Mouse (Mus musculus) forebrain, embryonic 14.5 days (tissue): ENCODE measurements around the gene C7. TPM values are rescaled to one million over a fixed set of nuclear protein-coding genes. Genes with fewer than 3 reads are reported as not detected.

Source experiments
- ATAC-seq: fragments of 200-750 bp; cut with Nextera tagmentation; 2 replicates; pipeline ENCODE4 v1.8.0; 2017; ENCODE audit warnings: mild to moderate bottlenecking, moderate library complexity
- DNase-seq: peaks from one replicate; pipeline ENCODE4 v3.0.0-alpha.2; 2015; ENCODE audit warnings: low spot score
- H3K27ac ChIP-seq: fragments of 300-500 bp; sonication (generic); 2 replicates; pipeline ENCODE4 v1.5.1; 2014; ENCODE audit warnings: low read depth, mild to moderate bottlenecking, control low read depth, low read length, moderate library complexity
- H3K27me3 ChIP-seq: fragments of 300-500 bp; sonication (generic); replicated peaks from 2 replicates; pipeline ENCODE4 v1.6.1; 2014; ENCODE audit warnings: low read length, control low read depth, mixed read lengths; ENCODE audit not compliant: control insufficient read depth, insufficient read depth
- H3K36me3 ChIP-seq: fragments of 300-500 bp; sonication (generic); 2 replicates; pipeline ENCODE4 v1.6.1; 2014; ENCODE audit warnings: low read length, control low read depth; ENCODE audit not compliant: control insufficient read depth, insufficient read depth
- H3K4me1 ChIP-seq: fragments of 300-500 bp; sonication (generic); 2 replicates; pipeline ENCODE4 v1.6.1; 2014; ENCODE audit warnings: antibody characterized with exemption, low read length, control low read depth; ENCODE audit not compliant: control insufficient read depth, insufficient read depth
- H3K4me2 ChIP-seq: fragments of 300-500 bp; sonication (generic); 2 replicates; pipeline ENCODE4 v1.6.1; 2014; ENCODE audit warnings: mild to moderate bottlenecking, control low read depth, low read length
- H3K4me3 ChIP-seq: fragments of 300-500 bp; sonication (generic); 2 replicates; pipeline ENCODE4 v1.5.1; 2014; ENCODE audit warnings: low read depth, low read length, control low read depth
- H3K9ac ChIP-seq: fragments of 300-500 bp; sonication (generic); 2 replicates; pipeline ENCODE4 v1.6.1; 2014; ENCODE audit warnings: mild to moderate bottlenecking, low read length, control low read depth, moderate library complexity
- H3K9me3 ChIP-seq: fragments of 300-500 bp; sonication (generic); replicated peaks from 2 replicates; pipeline ENCODE4 v1.6.1; 2016; ENCODE audit warnings: low read length, control low read depth, mixed read lengths; ENCODE audit not compliant: control insufficient read depth
- WGBS: fragments of 180-500 bp; shearing (Covaris S2); extraction: QIAGEN DNeasy Blood & Tissue Kit; methylation state at CpG from one replicate; pipeline ENCODE4 v1.1.7; 2014; 5-methylcytosine and 5-hydroxymethylcytosine counted together
- polyA plus RNA-seq: library from polyadenylated mRNA; unstranded; fragments of >200 nt; fragmentation: Nextera tagmentation; extraction: Ambion mirVana; gene quantifications from 2 replicates; pipeline ENCODE4 v1.2.1, GENCODE M21; 2014

Gene C7
- polyA plus RNA-seq, 1 experiment from 2014 or later, result 0.10 TPM

GRCm38 (mm10) chr15:5095534-5096301 is 32.2 kb upstream of the C7 start:
- H3K27me3 ChIP-seq, result no peaks in the 10 kb centered on the region
- 90% methylated on average over 11 of the region's 11 CpGs for WGBS
- DNase-seq, result no peak
- H3K4me1 ChIP-seq, result no peaks in the 10 kb centered on the region
- no peak for ATAC-seq
- no peak overlapping the region for H3K27ac ChIP-seq
- H3K9ac ChIP-seq, result no peak overlapping the region
- no peak overlapping the region for H3K4me3 ChIP-seq
- H3K4me2 ChIP-seq, result no peak overlapping the region
- no peaks in the 10 kb centered on the region for H3K9me3 ChIP-seq
- H3K36me3 ChIP-seq, result no peaks in the 10 kb centered on the region

GRCm38 (mm10) chr15:5090131-5090530 is 26.6 kb upstream of the C7 start:
- no peak for DNase-seq
- H3K4me3 ChIP-seq, result no peak overlapping the region
- WGBS, result 97% methylated on average over 10 of the region's 10 CpGs
- H3K4me2 ChIP-seq, result no peak overlapping the region
- no peak overlapping the region for H3K9ac ChIP-seq
- no peak for ATAC-seq
- no peaks in the 10 kb centered on the region for H3K36me3 ChIP-seq
- no peaks in the 10 kb centered on the region for H3K4me1 ChIP-seq
- no peak overlapping the region for H3K27ac ChIP-seq
- H3K27me3 ChIP-seq, result no peaks in the 10 kb centered on the region
- no peaks in the 10 kb centered on the region for H3K9me3 ChIP-seq

- Histone ChIP-seq H3K27me3 (no peaks in the 10 kb centered on the region), H3K9me3 (no peaks in the 10 kb centered on the region), H3K4me1 (no peaks in the 10 kb centered on the region), H3K36me3 (no peaks in the 10 kb centered on the region), H3K4me3 (no peak overlapping the region), H3K27ac (no peak overlapping the region), H3K4me2 (no peak overlapping the region), H3K9ac (no peak overlapping the region)
- DNase-seq (no peak), ATAC-seq (no peak)
- 74% methylated on average over 7 of the region's 7 CpGs for WGBS
These were observed 25.5 kb upstream of the C7 start for GRCm38 (mm10) chr15:5088850-5089608.

- DNase-seq (peak; percentile 49), ATAC-seq (0 out of 2 replicates have a peak, but pooled peaks have one; percentile 32)
These were observed 22.6 kb upstream of the C7 start for GRCm38 (mm10) chr15:5086162-5086561.

GRCm38 (mm10) chr15:5081235-5081634 is 17.7 kb upstream of the C7 start:
- no peak overlapping the region for H3K27ac ChIP-seq
- H3K4me1 ChIP-seq, result no peaks in the 10 kb centered on the region
- 76% methylated on average over 1 of the region's 1 CpGs for WGBS
- no peaks in the 10 kb centered on the region for H3K27me3 ChIP-seq
- ATAC-seq (no peak), DNase-seq (no peak)
- H3K4me3 ChIP-seq, result no peak overlapping the region
- no peak overlapping the region for H3K4me2 ChIP-seq
- no peaks in the 10 kb centered on the region for H3K36me3 ChIP-seq
- H3K9ac ChIP-seq, result no peak overlapping the region
- no peaks in the 10 kb centered on the region for H3K9me3 ChIP-seq

More at GRCm38 (mm10) chr15:5086162-5086561, 22.6 kb upstream of the C7 start:
- Histone ChIP-seq H3K9me3 (no peaks in the 10 kb centered on the region), H3K4me1 (no peaks in the 10 kb centered on the region), H3K4me2 (no peak overlapping the region), H3K4me3 (no peak overlapping the region), H3K36me3 (no peaks in the 10 kb centered on the region), H3K9ac (no peak overlapping the region), H3K27me3 (no peaks in the 10 kb centered on the region), H3K27ac (no peak overlapping the region)
- WGBS, result 20% methylated on average over 2 of the region's 2 CpGs

- Histone ChIP-seq H3K9me3 (no peaks in the 10 kb centered on the region), H3K36me3 (no peaks in the 10 kb centered on the region), H3K4me1 (no peaks in the 10 kb centered on the region), H3K9ac (no peak overlapping the region), H3K4me3 (no peak overlapping the region), H3K27me3 (no peaks in the 10 kb centered on the region), H3K27ac (no peak overlapping the region), H3K4me2 (no peak overlapping the region)
- DNase-seq (peak; percentile 71), ATAC-seq (peak; percentile 54; the same call in 1 of the 2 replicates)
- WGBS, result 57% methylated on average over 15 of the region's 15 CpGs
These were observed 5.4 kb upstream of the C7 start for GRCm38 (mm10) chr15:5068801-5069518.

- no peaks in the 10 kb centered on the region for H3K9me3 ChIP-seq
- no peaks in the 10 kb centered on the region for H3K36me3 ChIP-seq
- H3K4me1 ChIP-seq, result no peaks in the 10 kb centered on the region
- ATAC-seq (peak; percentile 70; the same call in 1 of the 2 replicates), DNase-seq (peak; percentile 63)
- no peak overlapping the region for H3K4me3 ChIP-seq
- 65% methylated on average over 11 of the region's 11 CpGs for WGBS
- no peak overlapping the region for H3K9ac ChIP-seq
- no peak overlapping the region for H3K4me2 ChIP-seq
- no peaks in the 10 kb centered on the region for H3K27me3 ChIP-seq
- no peak overlapping the region for H3K27ac ChIP-seq
These were observed 17.8 kb downstream of the C7 start for GRCm38 (mm10) chr15:5045560-5046284.

GRCm38 (mm10) chr15:5029256-5029655 is 34.3 kb downstream of the C7 start:
- Histone ChIP-seq H3K9me3 (no peaks in the 10 kb centered on the region), H3K4me3 (no peak overlapping the region), H3K27me3 (no peaks in the 10 kb centered on the region), H3K4me2 (no peak overlapping the region), H3K27ac (no peak overlapping the region), H3K4me1 (no peaks in the 10 kb centered on the region), H3K9ac (no peak overlapping the region), H3K36me3 (no peaks in the 10 kb centered on the region)
- no peak for ATAC-seq
- no peak for DNase-seq
- 81% methylated on average over 4 of the region's 4 CpGs for WGBS
